Mouse (Mus musculus) frontal cortex, adult 2 months (tissue): ENCODE data around the gene Myt1. TPM values are rescaled to one million over a fixed set of nuclear protein-coding genes. Genes with fewer than 3 reads are reported as not detected.
A peak's percentile ranks its signal among the peaks of the same experiment; 100 is the strongest.

Experiments used
- DNase-seq, 2 experiments: peaks; one replicate each; pipeline ENCODE4 v3.0.0; 2022; ENCODE audit warnings: low spot score in 1 of 2; ENCODE audit errors: extremely low spot score in 1 of 2
- polyA plus RNA-seq: library from polyadenylated mRNA; depleted of rRNA; stranded (reverse); fragments of >200 nt; gene quantifications from 2 replicates; pipeline ENCODE4 v1.2.3, GENCODE M21; 2012; rRNA removed

Myt1 gene
- polyA plus RNA-seq, result 15.6 and 16.9 TPM in 2 replicates

DNA sequence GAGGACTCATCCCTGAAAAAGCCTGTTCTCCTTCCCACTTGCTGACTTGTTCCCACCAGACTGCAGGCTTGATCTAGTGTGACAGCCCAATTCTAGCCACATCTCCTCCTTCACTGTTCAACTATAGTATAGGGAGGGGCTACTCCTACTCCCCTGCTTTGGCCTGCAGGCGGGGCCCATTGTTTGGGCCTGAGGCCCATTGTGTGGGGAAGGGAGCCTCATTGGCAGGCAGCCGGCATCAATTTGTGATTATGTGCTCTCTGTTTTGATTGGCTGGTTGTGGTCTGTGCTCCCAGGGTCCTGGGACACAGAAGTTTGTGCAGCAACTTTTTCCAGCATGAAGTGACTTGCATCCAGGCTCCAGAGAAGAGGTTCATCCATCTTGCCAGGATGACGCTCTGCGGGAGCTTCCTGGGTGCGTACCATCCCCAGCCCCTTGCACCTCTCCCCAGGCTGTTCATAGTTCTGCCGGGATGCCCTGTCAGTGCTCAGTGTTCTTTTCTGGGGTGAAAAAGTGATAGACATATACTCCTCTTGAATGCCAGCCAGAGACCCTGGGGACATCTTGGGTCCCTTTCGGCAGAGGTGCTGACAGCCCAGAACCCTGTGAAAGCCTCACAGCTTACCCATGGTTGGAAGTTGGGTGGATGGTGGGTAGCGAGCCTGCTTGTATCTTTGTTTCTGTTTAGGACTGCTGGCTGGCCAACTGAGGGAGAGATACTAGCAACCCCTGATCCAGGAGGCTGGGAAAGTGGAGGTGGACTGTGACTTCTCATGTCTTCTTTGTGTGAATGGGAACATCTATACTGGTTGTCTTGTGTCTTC lies at the start of gene Myt1:
Gene Myt1 (plus strand): TSS at position 327 of the 825 bp plus-strand sequence.
- DNase-seq, result no peak

DNA sequence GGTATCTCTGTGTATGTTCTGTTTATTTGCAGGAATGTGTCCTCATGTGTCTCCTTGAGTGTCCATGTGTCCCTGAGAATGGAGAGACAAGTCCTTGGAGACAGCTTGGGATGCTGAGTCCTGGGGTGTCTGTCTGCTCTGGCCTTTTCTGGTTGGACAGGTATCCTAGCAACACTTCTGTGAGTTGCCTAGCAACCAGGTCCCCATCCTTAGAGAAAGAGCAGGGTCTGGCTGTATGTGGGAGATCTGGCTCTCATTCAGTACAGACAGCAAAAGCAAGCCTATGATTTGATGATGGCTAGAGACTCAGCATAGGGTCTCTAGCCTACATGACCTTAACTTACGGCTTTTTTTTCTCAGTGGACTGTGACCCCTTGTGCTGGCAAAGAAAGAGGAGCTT lies 49.4 kb upstream of the Myt1 start:
- DNase-seq, result peak; percentile 71 to 76

DNA sequence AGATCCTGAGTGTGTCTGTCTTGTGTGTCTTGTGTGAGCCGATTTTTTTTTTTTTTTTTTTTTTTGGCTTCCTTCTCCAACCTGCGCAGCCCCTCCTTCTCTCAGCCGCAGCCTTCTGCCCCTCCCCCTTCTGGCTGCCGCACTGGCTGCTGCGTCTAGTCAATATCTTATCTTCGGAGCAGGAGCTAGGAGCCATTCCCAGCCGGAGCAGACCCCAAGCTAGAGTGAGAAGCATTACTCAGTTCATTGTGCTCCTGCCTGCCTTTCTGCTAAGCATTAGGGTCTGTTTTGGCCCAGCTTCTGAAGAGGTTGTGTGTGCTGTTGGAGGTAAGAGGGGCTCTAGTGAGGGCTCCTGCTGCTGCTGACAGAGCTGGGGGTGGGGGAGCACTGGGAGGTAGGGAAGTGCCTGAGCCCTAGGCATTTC lies 48.2 kb upstream of the Myt1 start, which contains the start of gene Oprl1:
Gene Oprl1 (plus strand): TSS at position 114 of the 424 bp plus-strand sequence.
- peak in 1 of 2 experiments; percentile 79 for DNase-seq

DNA sequence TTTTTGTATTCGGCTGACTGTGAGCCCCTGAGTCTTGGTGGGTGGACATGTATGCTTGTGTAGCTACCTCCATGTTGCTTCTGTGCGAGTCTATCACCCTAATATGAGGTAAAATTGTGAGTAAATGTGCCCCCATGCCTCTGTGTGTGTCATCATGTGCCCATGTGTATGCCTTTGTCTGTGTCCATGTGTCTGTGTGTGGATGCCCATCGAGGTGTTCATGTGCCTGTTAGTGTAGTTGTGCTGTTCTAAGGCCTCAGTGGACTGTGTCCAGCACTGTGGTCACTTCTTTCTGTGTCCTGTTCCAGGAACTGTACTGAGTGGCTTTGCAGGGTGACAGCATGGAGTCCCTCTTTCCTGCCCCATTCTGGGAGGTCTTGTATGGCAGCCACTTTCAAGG lies 47.8 kb upstream of the Myt1 start:
- no peak for DNase-seq

DNA sequence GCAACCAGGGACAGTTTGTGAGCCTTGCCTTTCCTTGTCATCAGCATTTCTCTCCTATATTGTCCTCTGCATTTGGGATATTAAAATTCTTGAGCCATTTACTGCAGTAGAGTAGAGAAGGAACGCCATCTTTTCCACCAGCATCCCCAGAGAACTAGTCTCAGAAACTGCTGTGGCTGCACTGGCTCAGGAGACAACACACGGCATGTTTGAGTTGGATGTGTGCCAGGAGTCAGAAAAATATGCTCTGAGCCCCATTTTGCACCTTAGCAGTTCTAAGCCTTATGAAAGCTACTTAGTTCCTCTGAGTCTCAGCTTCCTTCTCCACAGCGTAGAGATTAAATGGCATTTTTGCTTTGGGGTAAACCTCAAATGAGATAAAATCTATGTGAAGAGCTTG lies 46.1 kb upstream of the Myt1 start:
- no peak for DNase-seq

DNA sequence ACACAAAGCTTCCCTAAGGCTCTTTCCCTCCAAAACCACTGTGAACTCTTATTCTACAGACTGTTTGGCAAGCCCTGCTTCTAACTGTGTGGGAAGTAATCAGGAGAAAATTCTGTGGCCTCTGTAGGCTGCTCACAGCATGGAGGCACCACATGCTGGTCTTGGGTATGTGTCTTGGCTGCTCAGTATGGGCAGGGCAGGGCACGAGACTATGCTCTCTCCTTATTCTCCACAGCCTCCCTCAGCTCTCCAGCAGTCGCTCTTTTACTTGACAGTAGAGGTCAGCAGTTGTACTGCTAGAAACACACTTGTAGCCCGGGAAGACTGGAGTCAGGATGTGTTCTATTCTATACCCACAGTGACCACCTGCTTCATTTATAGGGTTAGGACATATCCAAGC lies 43.1 kb upstream of the Myt1 start:
- no peak for DNase-seq

DNA sequence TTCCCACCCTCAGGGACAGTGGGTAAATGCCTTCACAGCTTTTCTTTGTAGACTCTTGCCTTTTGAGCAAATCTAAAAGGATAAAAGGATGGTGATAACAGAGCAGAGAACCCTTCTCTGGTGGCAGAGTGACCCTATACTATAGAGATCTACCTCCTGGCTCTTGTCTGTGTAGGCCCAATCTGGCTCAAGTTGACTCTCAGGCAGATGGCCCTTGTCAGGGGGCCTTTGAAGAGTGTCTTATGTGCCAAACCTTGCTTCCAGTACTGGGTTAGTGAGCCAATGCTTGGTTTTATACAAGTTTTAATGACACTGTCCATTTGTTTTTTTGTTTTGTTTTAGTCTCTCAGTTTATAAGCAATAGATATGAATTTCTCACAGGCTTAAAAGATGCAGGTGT lies 41.9 kb upstream of the Myt1 start:
- no peak for DNase-seq

DNA sequence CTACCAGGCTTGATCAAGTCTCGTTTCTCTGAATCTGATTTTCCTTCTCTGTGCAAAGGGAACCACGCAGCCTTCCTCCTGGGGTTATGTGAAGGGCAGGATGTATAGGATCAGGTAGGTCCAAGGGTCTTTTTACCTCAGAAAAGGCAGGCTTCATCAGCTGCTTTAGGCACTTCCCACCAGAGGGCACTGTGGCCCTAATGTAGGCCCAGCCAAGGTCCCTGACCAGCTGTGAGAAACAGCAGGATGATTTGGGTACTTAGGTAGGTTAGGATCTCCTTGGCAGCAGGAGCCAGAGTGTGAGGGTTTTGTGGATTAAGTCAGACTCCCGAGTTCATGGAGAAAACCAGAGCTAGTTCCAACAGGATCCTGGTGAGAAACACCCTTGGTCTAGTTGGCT lies 40.9 kb upstream of the Myt1 start:
- DNase-seq, result peak in 1 of 2 experiments; percentile 48

DNA sequence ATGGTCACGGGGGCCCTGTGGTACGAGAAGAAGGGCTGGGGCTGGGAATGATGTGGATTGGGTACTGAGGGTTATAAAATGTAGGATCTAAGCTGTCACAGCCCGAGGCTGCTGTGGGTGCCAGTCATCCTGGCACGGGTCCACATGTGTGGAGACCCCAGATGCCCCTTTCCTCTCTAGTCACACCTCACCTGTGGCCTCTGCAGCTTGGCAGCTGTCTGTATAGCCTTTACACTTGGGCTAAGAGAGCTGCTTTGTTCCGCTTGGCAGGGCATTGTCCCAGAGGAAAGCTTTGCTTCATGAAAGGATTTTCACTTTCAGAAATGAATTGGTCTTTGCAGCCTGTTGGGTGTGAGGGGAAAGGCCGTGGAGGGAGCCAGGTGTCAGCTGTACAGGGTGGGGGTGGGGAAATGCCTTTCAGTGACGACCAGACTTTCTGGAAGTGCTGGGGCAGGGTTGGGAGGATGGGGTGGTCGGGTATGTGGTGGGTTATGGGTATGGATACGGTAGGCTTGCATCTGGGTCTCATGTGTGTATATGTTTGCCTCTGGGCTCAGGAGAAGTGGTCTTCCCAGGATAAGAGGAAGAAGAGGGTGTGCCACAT lies 35.4 kb upstream of the Myt1 start:
- DNase-seq, result no peak

DNA sequence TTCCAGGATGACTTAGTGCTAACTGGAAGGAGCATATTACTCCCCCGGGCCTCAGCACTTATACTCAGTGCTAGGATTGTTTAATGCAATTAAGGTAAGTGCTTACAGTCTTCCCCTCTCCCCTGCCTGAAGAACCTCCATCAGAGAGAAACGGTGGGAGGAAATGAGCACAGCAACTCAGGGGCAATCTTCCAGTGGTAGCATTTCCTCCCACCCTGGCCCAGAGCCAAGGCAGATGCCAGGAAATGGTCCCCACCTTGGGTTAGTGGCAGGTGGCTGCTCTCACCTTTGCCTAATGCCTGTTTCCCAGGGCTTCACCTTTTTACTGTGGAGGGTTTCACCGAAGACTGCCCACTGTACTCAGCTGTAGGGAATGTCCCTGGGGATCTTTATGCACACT lies 33.1 kb upstream of the Myt1 start:
- no peak for DNase-seq

DNA sequence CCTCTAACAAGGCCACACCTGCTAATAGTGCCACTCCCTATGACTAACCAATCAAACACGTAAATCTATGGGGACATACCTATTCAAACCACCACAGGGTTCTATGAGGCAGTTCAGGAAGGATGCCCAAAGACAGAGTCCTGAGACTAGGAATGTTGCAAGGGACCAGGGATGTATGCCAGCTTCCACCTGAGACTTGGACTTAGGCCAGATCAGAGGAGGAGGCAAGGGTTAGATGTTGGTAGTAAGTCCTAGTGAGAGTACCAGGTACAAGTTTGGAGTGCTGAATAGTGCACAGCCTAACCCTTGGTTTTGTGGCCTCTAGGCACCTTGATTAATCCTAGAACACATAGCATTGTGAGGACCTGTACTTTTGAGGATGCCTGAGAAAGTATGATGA lies 10.5 kb upstream of the Myt1 start:
- DNase-seq, result no peak

DNA sequence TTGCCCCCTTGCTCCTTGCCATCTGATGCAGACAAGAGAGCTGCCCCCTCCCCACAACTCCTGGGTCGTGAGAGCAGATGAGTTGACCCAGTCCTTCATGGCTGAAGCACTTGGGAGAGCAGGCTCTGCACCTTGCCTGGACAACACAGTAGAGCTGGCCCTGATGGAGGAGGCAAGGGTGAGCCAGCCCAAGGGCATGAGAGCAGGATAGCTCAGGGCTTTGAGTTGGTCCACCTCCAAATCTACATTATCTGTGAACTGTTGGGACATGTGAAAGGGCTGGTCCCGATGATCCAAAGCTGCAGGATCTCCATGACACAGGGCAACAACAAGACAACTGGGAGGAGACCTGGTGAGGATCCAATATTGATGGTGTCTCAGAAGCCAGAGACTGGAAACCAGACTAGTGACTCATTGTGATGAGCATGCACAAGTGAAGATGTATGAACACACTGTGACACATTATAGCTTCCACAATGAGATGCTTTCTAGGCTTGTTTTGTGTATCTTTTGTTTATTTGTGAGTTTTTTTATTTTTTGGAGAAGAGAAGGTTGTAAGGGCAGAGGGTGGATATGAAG lies 4.9 kb upstream of the Myt1 start:
- no peak for DNase-seq

DNA sequence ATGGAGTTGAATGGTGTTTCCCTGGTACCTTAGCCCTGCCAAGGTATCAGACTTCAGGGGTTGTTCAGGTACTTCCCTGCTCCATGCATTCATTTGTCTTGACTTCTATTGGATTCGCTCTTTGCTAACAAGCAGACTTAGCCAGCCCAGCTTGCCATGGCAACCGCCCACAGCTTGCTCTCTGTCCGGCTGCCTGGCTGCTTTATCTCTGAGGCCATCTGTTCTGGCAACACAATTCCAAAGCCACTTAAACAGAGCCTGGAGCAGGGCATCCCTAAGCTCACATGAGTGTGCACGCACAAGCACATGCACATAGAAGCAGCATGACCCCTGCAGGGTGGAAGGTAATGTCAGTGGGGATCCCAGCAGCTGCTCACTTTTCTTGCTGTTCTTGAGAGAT lies 4.1 kb upstream of the Myt1 start:
- DNase-seq, result peak; percentile 44 to 60

DNA sequence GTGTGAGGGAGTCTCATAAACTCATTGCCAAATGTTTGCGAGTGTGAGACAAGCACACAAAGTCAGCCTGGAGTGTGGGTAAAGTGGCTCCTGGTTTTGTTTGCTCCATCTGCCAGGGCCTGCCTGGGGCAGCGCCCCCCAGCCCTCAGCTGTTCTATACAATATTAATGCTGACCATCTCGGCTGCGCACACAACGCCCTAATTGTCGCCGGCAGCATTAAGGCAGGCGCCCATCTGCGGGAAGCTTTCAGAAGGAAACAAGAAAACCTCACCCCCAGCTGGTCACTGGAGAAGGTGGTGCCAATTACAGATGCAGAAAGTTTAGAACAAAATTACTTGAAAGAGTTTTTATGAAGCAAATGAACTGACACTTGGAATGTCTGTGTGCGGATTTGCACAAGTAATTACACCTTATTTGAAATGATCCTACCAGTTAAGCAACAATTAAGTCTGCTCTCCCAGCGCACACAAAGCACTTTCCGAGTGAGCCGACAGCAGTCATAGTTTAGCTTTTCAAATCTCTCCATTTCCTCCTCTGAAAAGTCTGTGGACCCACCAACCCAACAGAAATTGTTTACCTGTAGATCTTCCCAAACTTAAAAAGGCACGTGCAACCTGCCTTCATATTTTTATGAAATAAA lies 875 bp downstream of the Myt1 start:
- no peak for DNase-seq

DNA sequence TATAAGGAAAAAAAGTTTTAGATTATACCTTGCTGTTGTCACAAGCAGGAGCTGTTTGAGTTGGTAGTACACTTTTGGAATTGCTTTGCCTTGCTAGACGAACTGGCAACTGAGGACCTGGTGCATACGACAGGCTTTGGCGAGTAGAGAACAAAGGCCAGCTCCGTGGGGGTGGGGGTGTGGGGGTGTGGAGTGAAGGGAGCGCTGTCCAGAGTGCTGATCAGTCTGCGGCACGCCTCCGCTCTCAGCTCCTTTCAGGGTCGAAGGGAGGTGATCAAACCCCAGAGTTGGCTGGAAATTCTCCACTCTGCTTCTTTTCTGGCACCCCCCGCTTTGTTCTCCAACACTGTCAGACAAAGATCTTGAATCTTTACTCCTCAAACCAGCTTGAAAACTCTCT lies 1.5 kb downstream of the Myt1 start:
- DNase-seq, result no peak

DNA sequence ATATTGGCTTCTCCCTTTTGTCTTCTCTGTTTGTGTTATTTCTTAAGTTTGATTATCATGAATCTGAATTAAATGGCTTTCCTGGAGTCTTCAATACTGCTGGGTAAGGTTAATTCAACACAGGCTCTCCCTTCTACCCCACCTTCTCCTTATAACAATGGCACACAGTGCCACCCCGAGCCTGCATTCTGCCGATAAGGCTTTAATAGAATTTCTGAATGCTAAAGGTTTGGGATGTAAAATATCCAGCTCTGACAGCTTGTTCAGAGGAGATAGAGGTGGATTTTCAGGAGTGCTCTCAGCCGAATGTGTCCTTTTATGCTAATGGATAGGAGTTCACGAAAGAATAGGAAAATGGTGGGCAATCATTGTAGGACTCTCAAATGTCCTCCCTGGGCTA lies 2.1 kb downstream of the Myt1 start:
- DNase-seq, result no peak

DNA sequence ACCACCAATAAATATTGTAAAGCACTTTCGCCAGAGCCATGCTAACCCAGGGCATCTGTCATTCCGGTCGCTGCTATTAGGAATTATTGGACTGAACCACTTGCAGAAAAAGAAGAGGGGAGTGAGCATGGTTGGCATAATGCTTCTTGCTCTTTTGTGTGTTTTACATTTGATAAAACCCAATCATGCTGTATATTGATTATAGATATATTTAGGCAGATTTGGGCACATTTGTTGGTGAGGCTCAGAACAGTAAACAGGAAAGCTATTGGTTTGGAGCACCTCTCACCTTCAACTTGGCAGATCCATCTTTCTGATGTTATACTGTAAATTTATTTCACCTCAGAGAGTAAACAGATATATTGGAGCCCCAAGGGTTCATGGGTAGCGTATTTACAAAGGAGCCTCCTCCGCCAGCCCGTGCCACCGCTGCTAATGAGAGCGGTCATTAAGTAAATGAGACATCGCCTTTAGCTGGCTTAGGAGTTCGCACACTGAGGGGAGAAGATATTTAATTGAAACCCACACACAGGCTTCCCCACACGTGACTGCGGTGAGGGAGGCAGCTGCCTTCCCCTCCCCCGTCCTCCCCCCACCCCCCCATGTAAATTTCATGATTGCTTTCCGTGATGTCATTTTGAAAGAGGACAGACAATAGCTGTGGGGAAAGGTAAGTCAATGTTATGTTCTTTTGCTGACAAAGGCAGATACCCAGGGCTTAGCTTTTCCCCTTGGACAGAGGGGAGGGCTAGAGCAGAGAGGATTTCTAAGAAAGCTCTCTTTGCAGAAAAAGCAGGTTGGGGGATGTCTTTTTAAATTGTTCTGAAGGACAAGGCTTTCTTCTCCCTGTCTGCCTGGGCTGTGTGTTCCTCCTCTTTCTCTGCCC lies 3.8 kb downstream of the Myt1 start:
- DNase-seq, result peak in 1 of 2 experiments; percentile 38

DNA sequence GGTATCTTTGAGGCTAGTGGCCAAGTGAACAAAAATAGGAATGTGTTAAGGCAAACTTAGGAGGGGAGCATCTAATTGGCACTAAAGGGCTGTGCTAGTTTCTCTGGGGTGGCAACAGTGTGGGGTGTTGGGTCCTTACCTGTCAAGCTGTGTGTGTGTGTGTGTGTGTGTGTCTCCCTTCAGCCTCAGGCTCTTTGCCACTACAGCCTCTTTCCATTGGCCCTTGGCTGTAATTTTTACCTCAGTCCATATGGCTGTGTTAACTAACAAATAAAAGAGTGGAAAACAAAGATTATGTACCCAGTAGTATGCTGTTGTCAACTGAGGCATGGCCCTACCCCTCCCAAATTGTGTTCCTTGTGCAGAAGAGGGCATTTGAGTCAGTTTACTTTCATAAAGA lies 5.3 kb downstream of the Myt1 start:
- DNase-seq, result no peak

DNA sequence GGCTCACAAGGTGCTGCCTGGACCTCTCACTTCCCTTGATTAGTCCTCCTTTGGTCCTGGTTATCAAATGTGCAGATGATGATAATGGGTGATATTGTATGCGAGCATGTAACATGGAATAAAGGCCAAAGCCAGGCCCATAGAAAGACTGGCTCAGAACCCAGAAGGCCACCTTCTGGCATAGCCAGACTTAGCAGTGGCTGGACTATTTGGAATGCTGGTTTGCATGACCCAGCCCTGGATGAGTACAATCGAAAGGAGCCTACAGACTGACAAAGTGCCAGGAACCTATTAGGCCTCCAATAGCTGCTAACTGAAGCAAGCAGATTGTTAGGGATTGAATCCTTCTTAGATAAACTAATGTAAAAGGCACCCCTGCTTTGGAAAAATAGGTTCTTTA lies 6.3 kb downstream of the Myt1 start:
- DNase-seq, result no peak

DNA sequence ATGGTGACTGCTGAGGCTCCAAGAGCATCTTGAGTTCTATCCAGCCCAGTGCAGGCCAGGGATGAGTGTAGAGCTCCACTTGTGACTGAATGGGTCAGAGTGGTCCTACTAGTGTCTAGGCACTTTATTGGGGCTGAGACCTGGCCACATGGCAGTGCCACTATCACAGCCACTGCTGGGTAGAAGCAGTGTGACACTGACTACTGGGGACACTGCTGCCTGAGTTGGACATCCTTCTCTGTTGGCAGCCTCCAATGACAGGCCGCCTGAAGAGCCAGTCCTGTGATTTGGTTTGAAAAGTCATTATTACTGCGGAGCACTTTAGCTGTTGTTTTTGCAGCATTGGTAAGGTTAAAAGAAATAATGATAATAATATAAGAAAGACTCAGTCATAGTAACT lies 10.1 kb downstream of the Myt1 start:
- DNase-seq, result no peak
